Mouse (Mus musculus): Measurements from ENCODE around the gene Mrgpra1. TPM values are rescaled to one million over a fixed set of nuclear protein-coding genes. Genes with fewer than 3 reads are reported as not detected.

Gene Mrgpra1
- not detected in 2 replicates for polyA plus RNA-seq (2012; rRNA removed)

DNA sequence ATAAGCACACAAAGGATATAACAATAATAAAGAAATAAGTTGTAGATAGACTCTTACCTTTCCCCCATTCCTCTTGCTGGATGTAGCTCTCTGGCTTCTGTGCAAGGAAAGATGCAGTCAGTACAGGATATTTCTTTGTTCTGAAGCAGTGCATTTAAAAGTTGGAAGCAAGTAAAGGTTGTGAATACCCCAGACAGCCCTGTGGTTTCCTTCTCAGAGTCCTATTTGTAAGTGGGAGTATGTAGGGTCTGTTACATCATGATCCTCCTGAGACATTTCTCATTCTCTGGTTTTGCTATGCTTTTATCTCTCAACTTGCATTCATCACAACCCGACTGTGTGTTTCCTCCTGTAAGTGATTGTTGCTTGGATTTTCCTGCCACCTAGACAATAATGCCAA, at the start of gene Mrgpra1:
Gene Mrgpra1, minus strand, starts transcription at position 101 of the 400 bp plus-strand sequence.

Other genes starting within 250 kb of the Mrgpra1 start
- 0.01 and 0.02 TPM in 2 replicates for gene Ptpn5, start 220.6 kb downstream of the Mrgpra1 start, polyA plus RNA-seq (2012; rRNA removed)
- not detected in 2 replicates for gene Mrgpra6, start 149.3 kb downstream of the Mrgpra1 start, polyA plus RNA-seq (2012; rRNA removed)
- gene Mrgpra9, start 101.4 kb downstream of the Mrgpra1 start, polyA plus RNA-seq (2012; rRNA removed) = not detected in 2 replicates
- gene Mrgpra2a, start 97.9 kb upstream of the Mrgpra1 start, polyA plus RNA-seq (2012; rRNA removed) = 0.16 and 0.24 TPM in 2 replicates
- 0.46 and 0.59 TPM in 2 replicates for gene Mrgpra2b, start 174.6 kb upstream of the Mrgpra1 start, polyA plus RNA-seq (2012; rRNA removed)
- gene Mrgpra3, start 247.1 kb upstream of the Mrgpra1 start, polyA plus RNA-seq (2012; rRNA removed) = not detected in 2 replicates